Mouse (Mus musculus): ENCODE data around the gene 2900011O08Rik. TPM values are rescaled to one million over a fixed set of nuclear protein-coding genes. Genes with fewer than 3 reads are reported as not detected.
A peak's percentile ranks its signal among the peaks of the same experiment; 100 is the strongest.
"Not testable (repeated sequence)": the region's sequence is repeated elsewhere in the genome, so short reads cannot be mapped to it uniquely, and the experiment has no call there.

Gene 2900011O08Rik
- polyA plus RNA-seq, 1 experiment from 2014 or later: 5.1 TPM

DNA sequence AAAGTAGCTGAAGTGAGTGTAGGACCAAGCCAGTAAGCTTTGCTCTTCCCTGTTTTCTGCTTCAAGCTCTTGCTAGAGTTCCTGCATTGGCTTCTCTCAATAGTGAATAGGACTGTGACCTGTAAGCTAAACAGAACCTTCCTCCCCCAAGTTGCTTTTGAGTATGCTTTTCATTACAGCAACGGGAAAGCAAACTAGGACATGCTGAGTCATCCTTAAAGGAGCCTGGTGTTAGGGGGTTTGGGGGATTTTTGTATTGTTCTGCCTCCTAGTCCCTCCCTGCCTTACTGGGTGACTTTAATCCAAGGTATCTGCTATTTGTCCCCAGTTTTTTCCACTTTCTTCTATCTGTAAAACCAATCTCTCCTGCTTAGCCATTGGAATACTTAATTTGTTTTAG lies 24.4 kb upstream of the 2900011O08Rik start:
- Histone ChIP-seq H3K9me3 (ENCODE audit: control insufficient read depth, low read length) (no peaks in the 10 kb centered on the region), H3K27me3 (replicated peaks; ENCODE audit: control insufficient read depth, insufficient read depth, low read length) (no peaks in the 10 kb centered on the region), H3K27ac (replicated peaks; ENCODE audit: low read depth, low read length) (no peak overlapping the region), H3K4me3 (ENCODE audit: low read depth, low read length) (no peak overlapping the region), H3K4me1 (ENCODE audit: control insufficient read depth, insufficient read depth, low read length) (no peaks in the 10 kb centered on the region), H3K9ac (ENCODE audit: low read depth, low read length) (no peak overlapping the region), H3K4me2 (ENCODE audit: low read depth, low read length) (no peak overlapping the region), H3K36me3 (ENCODE audit: control insufficient read depth, insufficient read depth, low read length) (no peaks in the 10 kb centered on the region)
- ATAC-seq (ENCODE audit: low read depth): no peak
- no peak for DNase-seq (ENCODE audit: low spot score)
- 22% methylated on average over 1 of the region's 1 CpGs for WGBS

DNA sequence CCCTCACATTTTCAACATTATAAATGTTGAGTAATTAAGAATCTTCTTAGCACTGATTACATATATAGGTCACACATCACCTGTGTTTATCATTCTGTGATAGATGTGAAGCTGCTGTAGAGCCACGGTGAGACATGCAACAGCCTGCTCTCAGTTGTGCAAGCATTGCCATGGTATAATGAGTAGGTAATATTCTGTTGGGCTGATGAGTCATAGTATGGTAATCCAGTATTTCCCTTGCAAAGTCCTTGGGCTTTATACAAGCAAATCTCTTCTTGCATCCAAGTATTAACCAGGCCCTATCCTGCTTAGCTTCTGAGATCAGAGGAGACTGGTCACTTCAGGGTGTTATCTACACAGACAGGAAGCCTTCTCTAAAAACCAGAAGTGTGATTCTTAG lies 17.3 kb upstream of the 2900011O08Rik start:
- H3K4me2 ChIP-seq (ENCODE audit: low read depth, low read length): no peak overlapping the region

DNA sequence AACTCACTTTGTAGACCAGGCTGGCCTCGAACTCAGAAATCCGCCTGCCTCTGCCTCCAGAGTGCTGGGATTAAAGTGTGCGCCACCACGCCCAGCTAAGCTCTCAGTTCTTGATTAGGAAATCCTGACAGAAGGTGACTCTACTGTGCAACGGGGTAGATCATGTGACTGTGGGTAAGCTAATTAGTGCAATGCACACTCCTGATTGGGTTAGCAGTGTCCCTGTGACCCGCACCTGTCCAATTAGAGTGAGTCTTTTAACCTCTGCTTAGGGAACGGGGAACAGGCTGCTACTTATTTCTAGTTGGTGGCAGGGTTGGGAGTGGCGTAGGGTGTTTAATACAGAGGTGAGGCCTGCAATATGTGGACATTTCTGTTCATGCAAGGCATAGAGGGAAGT lies 14.4 kb upstream of the 2900011O08Rik start:
- WGBS: 89% methylated on average over 8 of the region's 8 CpGs

More for the DNA sequence above, 17.3 kb upstream of the 2900011O08Rik start:
- no peak overlapping the region for H3K4me3 ChIP-seq (ENCODE audit: low read depth, low read length)
- H3K9me3 ChIP-seq (ENCODE audit: control insufficient read depth, low read length): no peaks in the 10 kb centered on the region
- H3K36me3 ChIP-seq (ENCODE audit: control insufficient read depth, insufficient read depth, low read length): no peaks in the 10 kb centered on the region
- ATAC-seq (ENCODE audit: low read depth) (no peak), DNase-seq (ENCODE audit: low spot score) (no peak)
- H3K27me3 ChIP-seq (replicated peaks; ENCODE audit: control insufficient read depth, insufficient read depth, low read length): no peaks in the 10 kb centered on the region
- H3K4me1 ChIP-seq (ENCODE audit: control insufficient read depth, insufficient read depth, low read length): no peaks in the 10 kb centered on the region
- no peak overlapping the region for H3K27ac ChIP-seq (replicated peaks; ENCODE audit: low read depth, low read length)
- 91% methylated on average over 1 of the region's 1 CpGs for WGBS
- H3K9ac ChIP-seq (ENCODE audit: low read depth, low read length): no peak overlapping the region

DNA sequence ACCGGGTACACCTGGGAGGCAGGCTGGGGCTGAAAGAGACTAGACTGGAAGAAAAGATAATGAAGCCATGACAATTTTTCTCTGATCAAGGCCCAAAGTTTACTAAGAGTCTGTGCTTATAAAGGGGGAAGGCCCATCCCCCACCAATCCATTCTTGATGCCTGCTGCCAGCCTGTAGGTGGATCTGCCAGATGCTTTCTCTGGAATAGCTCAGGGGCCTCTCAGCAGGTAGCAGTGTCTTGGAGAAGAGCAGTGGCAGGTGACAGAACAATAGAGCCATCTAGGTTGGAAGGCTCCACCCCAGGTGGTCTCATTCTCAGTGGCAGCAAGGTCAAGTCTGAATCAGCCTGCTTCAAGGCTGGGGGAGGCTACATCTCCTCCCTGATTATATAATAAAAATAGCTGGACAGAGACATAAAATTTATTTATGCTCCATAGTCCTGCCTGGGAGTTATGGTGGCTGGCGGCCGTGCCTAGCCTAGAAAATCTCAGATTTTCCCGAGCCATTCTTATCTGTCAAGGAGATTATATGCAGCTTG lies 10.0 kb upstream of the 2900011O08Rik start:
- not testable (repeated sequence) for H3K27me3 ChIP-seq (replicated peaks; ENCODE audit: control insufficient read depth, insufficient read depth, low read length); H3K9ac ChIP-seq (ENCODE audit: low read depth, low read length); H3K4me2 ChIP-seq (ENCODE audit: low read depth, low read length); ATAC-seq (ENCODE audit: low read depth); H3K9me3 ChIP-seq (ENCODE audit: control insufficient read depth, low read length); H3K4me3 ChIP-seq (ENCODE audit: low read depth, low read length); H3K36me3 ChIP-seq (ENCODE audit: control insufficient read depth, insufficient read depth, low read length); H3K4me1 ChIP-seq (ENCODE audit: control insufficient read depth, insufficient read depth, low read length); H3K27ac ChIP-seq (replicated peaks; ENCODE audit: low read depth, low read length); DNase-seq (ENCODE audit: low spot score)
- WGBS: 71% methylated on average over 4 of the region's 4 CpGs

More for the DNA sequence above, 14.4 kb upstream of the 2900011O08Rik start:
- Histone ChIP-seq H3K9me3 (ENCODE audit: control insufficient read depth, low read length) (no peaks in the 10 kb centered on the region), H3K4me1 (ENCODE audit: control insufficient read depth, insufficient read depth, low read length) (no peaks in the 10 kb centered on the region), H3K4me3 (ENCODE audit: low read depth, low read length) (no peak overlapping the region), H3K4me2 (ENCODE audit: low read depth, low read length) (no peak overlapping the region), H3K27ac (replicated peaks; ENCODE audit: low read depth, low read length) (no peak overlapping the region), H3K36me3 (ENCODE audit: control insufficient read depth, insufficient read depth, low read length) (no peaks in the 10 kb centered on the region), H3K9ac (ENCODE audit: low read depth, low read length) (no peak overlapping the region), H3K27me3 (replicated peaks; ENCODE audit: control insufficient read depth, insufficient read depth, low read length) (no peaks in the 10 kb centered on the region)
- ATAC-seq (ENCODE audit: low read depth) (no peak), DNase-seq (ENCODE audit: low spot score) (no peak)

DNA sequence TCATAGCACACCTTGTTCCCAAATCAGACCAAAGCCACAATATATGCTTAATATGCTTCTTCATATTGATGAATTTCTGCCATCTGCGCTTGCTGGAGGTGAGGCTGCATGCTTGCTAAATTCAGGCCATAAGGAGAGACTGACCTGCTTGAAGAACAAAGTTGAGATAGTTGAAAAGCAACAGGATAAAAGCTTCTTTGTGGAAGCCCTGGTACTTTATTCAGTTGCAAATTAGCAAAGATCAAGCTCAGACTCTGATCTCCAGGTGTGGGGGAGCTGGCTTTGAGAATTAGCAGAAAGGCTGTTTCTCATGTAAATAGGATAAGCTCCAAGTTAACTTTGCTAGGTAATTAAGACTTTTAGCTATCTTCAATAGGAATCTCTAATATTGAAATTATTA lies 9.4 kb upstream of the 2900011O08Rik start:
- not testable (repeated sequence) for H3K9ac ChIP-seq (ENCODE audit: low read depth, low read length); DNase-seq (ENCODE audit: low spot score); H3K27me3 ChIP-seq (replicated peaks; ENCODE audit: control insufficient read depth, insufficient read depth, low read length); H3K4me1 ChIP-seq (ENCODE audit: control insufficient read depth, insufficient read depth, low read length); H3K36me3 ChIP-seq (ENCODE audit: control insufficient read depth, insufficient read depth, low read length); ATAC-seq (ENCODE audit: low read depth); H3K27ac ChIP-seq (replicated peaks; ENCODE audit: low read depth, low read length); H3K9me3 ChIP-seq (ENCODE audit: control insufficient read depth, low read length); H3K4me3 ChIP-seq (ENCODE audit: low read depth, low read length); H3K4me2 ChIP-seq (ENCODE audit: low read depth, low read length)
- 35% methylated on average over 1 of the region's 1 CpGs for WGBS

DNA sequence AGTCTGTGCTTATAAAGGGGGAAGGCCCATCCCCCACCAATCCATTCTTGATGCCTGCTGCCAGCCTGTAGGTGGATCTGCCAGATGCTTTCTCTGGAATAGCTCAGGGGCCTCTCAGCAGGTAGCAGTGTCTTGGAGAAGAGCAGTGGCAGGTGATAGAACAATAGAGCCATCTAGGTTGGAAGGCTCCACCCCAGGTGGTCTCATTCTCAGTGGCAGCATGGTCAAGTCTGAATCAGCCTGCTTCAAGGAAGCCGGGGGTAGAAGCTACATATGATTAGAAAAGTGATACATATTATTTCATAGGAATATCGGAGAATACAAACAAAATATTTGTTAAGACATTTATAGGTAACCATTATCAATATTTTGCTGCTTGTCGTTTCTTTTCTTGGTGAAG lies 4.7 kb upstream of the 2900011O08Rik start:
- H3K27me3 ChIP-seq (replicated peaks; ENCODE audit: control insufficient read depth, insufficient read depth, low read length); ATAC-seq (ENCODE audit: low read depth); H3K4me3 ChIP-seq (ENCODE audit: low read depth, low read length); H3K27ac ChIP-seq (replicated peaks; ENCODE audit: low read depth, low read length); H3K9ac ChIP-seq (ENCODE audit: low read depth, low read length); H3K9me3 ChIP-seq (ENCODE audit: control insufficient read depth, low read length); H3K4me1 ChIP-seq (ENCODE audit: control insufficient read depth, insufficient read depth, low read length); DNase-seq (ENCODE audit: low spot score); H3K4me2 ChIP-seq (ENCODE audit: low read depth, low read length); H3K36me3 ChIP-seq (ENCODE audit: control insufficient read depth, insufficient read depth, low read length): not testable (repeated sequence)
- WGBS: 72% methylated on average over 3 of the region's 3 CpGs

DNA sequence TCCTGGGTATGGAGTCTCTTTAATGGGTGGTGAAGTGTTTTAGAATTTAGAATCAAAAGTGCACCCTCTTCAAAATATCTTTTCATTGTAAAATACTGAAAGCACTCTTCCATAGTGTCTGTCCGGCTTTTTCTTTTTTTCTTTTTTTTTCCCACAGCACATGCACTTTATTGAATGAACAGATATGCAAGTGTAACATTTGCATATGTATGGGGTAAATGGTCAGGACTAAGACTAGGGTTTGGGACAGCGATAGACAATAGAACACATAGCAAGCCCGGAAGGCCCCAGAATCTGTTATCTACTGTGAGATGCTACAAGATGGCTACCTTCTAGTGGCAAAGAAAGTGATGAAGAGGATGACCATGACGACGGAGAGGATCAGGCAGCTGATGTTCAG lies 3.2 kb upstream of the 2900011O08Rik start:
- DNase-seq (ENCODE audit: low spot score) (no peak), ATAC-seq (ENCODE audit: low read depth) (no peak)
- H3K4me1 ChIP-seq (ENCODE audit: control insufficient read depth, insufficient read depth, low read length): no peaks in the 10 kb centered on the region
- no peaks in the 10 kb centered on the region for H3K9me3 ChIP-seq (ENCODE audit: control insufficient read depth, low read length)
- H3K27ac ChIP-seq (replicated peaks; ENCODE audit: low read depth, low read length): no peak overlapping the region
- H3K4me3 ChIP-seq (ENCODE audit: low read depth, low read length): no peak overlapping the region
- H3K4me2 ChIP-seq (ENCODE audit: low read depth, low read length): no peak overlapping the region
- H3K27me3 ChIP-seq (replicated peaks; ENCODE audit: control insufficient read depth, insufficient read depth, low read length): no peaks in the 10 kb centered on the region
- 92% methylated on average over 5 of the region's 5 CpGs for WGBS
- H3K36me3 ChIP-seq (ENCODE audit: control insufficient read depth, insufficient read depth, low read length): no peaks in the 10 kb centered on the region
- H3K9ac ChIP-seq (ENCODE audit: low read depth, low read length): no peak overlapping the region

DNA sequence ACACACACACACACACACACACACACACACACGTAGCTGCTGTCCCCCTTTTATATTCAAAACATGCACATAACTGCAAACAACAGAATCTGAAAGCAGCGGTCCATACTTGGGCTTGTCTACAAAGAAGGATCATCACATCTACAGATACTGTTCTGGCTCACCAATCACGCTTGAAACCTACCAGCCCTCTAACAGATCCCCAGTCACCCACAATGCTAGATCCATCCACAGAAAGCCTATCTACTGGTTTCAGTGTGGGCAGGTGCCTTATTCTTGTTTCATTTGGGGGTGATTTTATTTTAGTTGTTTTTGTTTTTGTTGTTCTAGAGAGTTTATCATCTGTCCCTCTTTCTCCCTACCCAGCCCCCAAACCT lies 219 bp upstream of the 2900011O08Rik start:
- no peak for DNase-seq (ENCODE audit: low spot score)
- H3K9me3 ChIP-seq (ENCODE audit: control insufficient read depth, low read length): no peaks in the 10 kb centered on the region
- H3K27ac ChIP-seq (replicated peaks; ENCODE audit: low read depth, low read length): no peak overlapping the region
- 62% methylated on average over 3 of the region's 3 CpGs for whole genome bisulfite sequencing
- no peaks in the 10 kb centered on the region for H3K36me3 ChIP-seq (ENCODE audit: control insufficient read depth, insufficient read depth, low read length)
- no peaks in the 10 kb centered on the region for H3K27me3 ChIP-seq (replicated peaks; ENCODE audit: control insufficient read depth, insufficient read depth, low read length)
- peak overlapping the region; percentile 39 for H3K4me3 ChIP-seq (ENCODE audit: low read depth, low read length)
- H3K9ac ChIP-seq (ENCODE audit: low read depth, low read length): peak overlapping the region; percentile 53; the same call in 1 of the 2 replicates
- peak overlapping the region; percentile 66 for H3K4me2 ChIP-seq (ENCODE audit: low read depth, low read length)
- no peak; the same call in 1 of the 2 replicates for ATAC-seq (ENCODE audit: low read depth)
- no peaks in the 10 kb centered on the region for H3K4me1 ChIP-seq (ENCODE audit: control insufficient read depth, insufficient read depth, low read length)

DNA sequence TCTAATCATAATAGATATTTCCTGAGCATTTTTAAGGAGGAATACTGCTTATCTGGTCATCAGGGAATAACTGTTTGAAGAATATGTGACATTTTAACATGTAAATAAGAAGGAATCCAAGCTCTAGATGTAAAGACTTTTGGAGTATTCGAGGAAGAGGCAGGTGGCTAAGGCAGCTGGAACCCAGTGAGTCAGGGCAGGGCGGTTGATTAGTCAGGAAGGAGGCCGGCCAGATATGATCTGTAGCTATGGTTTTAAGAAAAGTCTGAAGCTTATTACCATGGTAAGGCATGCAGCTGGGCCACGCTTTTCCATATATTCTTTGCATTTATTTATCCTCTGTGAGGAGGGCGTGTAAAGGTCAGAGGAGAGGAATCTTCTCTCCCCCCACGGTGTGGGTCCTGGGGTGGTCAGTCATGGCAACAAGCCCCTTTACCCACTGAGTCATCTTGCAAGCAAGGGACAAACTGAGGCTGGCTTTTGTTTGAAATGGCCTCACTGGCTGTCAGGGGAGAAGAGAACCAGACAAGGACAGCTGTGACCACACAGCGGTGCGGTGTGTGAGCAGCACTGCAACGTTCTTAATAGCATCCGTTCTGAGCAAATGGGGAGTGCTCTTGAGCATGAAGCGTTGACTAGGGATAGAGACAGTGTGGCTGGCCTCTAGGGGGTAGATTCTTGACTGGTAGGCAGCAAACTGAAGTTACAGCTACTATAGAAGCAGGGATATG lies 6.3 kb downstream of the 2900011O08Rik start:
- 80% methylated on average over 11 of the region's 11 CpGs for WGBS
- DNase-seq (ENCODE audit: low spot score) (no peak), ATAC-seq (ENCODE audit: low read depth) (no peak)
- Histone ChIP-seq H3K36me3 (ENCODE audit: control insufficient read depth, insufficient read depth, low read length) (no peaks in the 10 kb centered on the region), H3K4me3 (ENCODE audit: low read depth, low read length) (no peak overlapping the region), H3K4me1 (ENCODE audit: control insufficient read depth, insufficient read depth, low read length) (no peaks in the 10 kb centered on the region), H3K9ac (ENCODE audit: low read depth, low read length) (no peak overlapping the region), H3K27ac (replicated peaks; ENCODE audit: low read depth, low read length) (no peak overlapping the region), H3K27me3 (replicated peaks; ENCODE audit: control insufficient read depth, insufficient read depth, low read length) (no peaks in the 10 kb centered on the region), H3K9me3 (ENCODE audit: control insufficient read depth, low read length) (no peaks in the 10 kb centered on the region), H3K4me2 (ENCODE audit: low read depth, low read length) (no peak overlapping the region)

Data from embryonic facial prominence, embryonic 14.5 days (tissue).